Mouse (Mus musculus): ENCODE data around the gene Pcna. TPM values are rescaled to one million over a fixed set of nuclear protein-coding genes. Genes with fewer than 3 reads are reported as not detected.
A peak's percentile ranks its signal among the peaks of the same experiment; 100 is the strongest.

Pcna gene
- polyA plus RNA-seq, 1 experiment from 2014 or later: 110 TPM

GRCm38 (mm10) chr2:132270331-132270951 lies 17.3 kb upstream of the Pcna start:
- H3K36me3 ChIP-seq: no peaks in the 10 kb centered on the region

GRCm38 (mm10) chr2:132269217-132269616 lies 16.1 kb upstream of the Pcna start:
- H3K36me3 ChIP-seq: no peaks in the 10 kb centered on the region
- 92% methylated on average over 3 of the region's 3 CpGs for WGBS
- no peaks in the 10 kb centered on the region for H3K9me3 ChIP-seq
- no peaks in the 10 kb centered on the region for H3K27me3 ChIP-seq
- no peak overlapping the region for H3K27ac ChIP-seq (replicated peaks)
- H3K4me3 ChIP-seq: no peak overlapping the region
- H3K4me2 ChIP-seq: no peak overlapping the region
- peaks cover 16% of the 10 kb centered on the region for H3K4me1 ChIP-seq (replicated peaks)
- no peak for ATAC-seq (ENCODE audit: low read depth)
- no peak overlapping the region for H3K9ac ChIP-seq

More at GRCm38 (mm10) chr2:132270331-132270951, 17.3 kb upstream of the Pcna start:
- 82% methylated on average over 2 of the region's 2 CpGs for WGBS
- no peaks in the 10 kb centered on the region for H3K27me3 ChIP-seq
- no peak overlapping the region for H3K4me3 ChIP-seq
- H3K4me1 ChIP-seq (replicated peaks): peaks cover 5% of the 10 kb centered on the region; the same call in 1 of the 2 replicates
- H3K9me3 ChIP-seq: no peaks in the 10 kb centered on the region
- no peak overlapping the region for H3K4me2 ChIP-seq
- no peak for ATAC-seq (ENCODE audit: low read depth)
- no peak overlapping the region for H3K27ac ChIP-seq (replicated peaks)
- H3K9ac ChIP-seq: no peak overlapping the region

DNA sequence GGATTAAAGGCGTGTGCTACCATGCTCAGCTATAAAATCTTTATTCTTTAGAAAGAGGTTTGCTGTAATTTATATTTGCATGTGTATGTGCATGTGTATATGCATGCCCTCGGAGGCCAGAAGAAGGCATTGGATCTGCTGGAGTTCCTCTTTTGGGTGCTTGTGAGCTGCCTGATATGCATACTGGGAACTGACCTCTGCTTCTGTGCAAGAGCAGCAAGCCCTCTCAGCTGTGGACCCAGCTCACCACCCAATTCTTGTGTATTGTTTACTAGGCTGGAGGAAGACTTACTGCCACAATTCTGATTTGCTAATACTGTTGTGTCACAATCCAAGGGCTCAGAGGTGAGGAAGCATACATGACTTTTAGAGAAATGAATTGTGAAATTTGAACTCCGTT lies 13.0 kb upstream of the Pcna start:
- H3K9me3 ChIP-seq: no peaks in the 10 kb centered on the region
- no peak overlapping the region for H3K4me3 ChIP-seq
- WGBS: 90% methylated on average over 3 of the region's 3 CpGs
- H3K9ac ChIP-seq: no peak overlapping the region
- H3K36me3 ChIP-seq: no peaks in the 10 kb centered on the region
- no peak for ATAC-seq (ENCODE audit: low read depth)
- no peak overlapping the region for H3K27ac ChIP-seq (replicated peaks)
- peaks cover 16% of the 10 kb centered on the region for H3K4me1 ChIP-seq (replicated peaks)
- no peak overlapping the region for H3K4me2 ChIP-seq
- H3K27me3 ChIP-seq: no peaks in the 10 kb centered on the region

DNA sequence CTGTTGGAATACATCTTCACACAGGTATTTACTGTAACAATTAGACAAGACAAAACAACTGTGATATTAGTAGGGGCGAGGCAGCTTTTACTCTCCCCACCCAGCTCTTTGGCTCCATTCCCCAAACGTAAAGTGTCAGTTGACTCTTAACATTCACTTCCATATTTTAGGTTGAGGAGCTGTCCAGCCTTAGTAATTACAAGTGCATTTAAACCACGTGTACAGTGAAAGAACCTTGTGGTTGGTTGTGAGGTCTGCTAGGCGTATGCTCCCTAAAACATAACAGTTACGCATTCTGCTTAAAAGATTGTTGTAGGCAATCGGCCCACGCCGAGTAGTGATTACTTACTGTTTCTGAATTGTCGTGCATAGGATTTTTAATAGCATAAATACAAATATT lies 12.1 kb upstream of the Pcna start:
- Histone ChIP-seq H3K4me2 (peak overlapping the region; percentile 74), H3K4me3 (peak overlapping the region; percentile 95), H3K9ac (no peak overlapping the region), H3K4me1 (replicated peaks) (peaks cover 16% of the 10 kb centered on the region), H3K27me3 (no peaks in the 10 kb centered on the region), H3K27ac (replicated peaks) (no peak overlapping the region), H3K9me3 (no peaks in the 10 kb centered on the region), H3K36me3 (no peaks in the 10 kb centered on the region)
- ATAC-seq (ENCODE audit: low read depth): no peak
- 88% methylated on average over 9 of the region's 9 CpGs for WGBS

- Histone ChIP-seq H3K36me3 (no peaks in the 10 kb centered on the region), H3K27me3 (no peaks in the 10 kb centered on the region), H3K9ac (peak overlapping the region; percentile 92), H3K27ac (replicated peaks) (peak overlapping the region; percentile 89; the same call in 1 of the 2 replicates), H3K4me3 (peak overlapping the region; percentile 95), H3K9me3 (no peaks in the 10 kb centered on the region), H3K4me1 (replicated peaks) (peaks cover 16% of the 10 kb centered on the region), H3K4me2 (peak overlapping the region; percentile 74)
- 15% methylated on average over 6 of the region's 6 CpGs for WGBS
- ATAC-seq (ENCODE audit: low read depth): no peak
These were observed 11.2 kb upstream of the Pcna start for GRCm38 (mm10) chr2:132264266-132264710.

DNA sequence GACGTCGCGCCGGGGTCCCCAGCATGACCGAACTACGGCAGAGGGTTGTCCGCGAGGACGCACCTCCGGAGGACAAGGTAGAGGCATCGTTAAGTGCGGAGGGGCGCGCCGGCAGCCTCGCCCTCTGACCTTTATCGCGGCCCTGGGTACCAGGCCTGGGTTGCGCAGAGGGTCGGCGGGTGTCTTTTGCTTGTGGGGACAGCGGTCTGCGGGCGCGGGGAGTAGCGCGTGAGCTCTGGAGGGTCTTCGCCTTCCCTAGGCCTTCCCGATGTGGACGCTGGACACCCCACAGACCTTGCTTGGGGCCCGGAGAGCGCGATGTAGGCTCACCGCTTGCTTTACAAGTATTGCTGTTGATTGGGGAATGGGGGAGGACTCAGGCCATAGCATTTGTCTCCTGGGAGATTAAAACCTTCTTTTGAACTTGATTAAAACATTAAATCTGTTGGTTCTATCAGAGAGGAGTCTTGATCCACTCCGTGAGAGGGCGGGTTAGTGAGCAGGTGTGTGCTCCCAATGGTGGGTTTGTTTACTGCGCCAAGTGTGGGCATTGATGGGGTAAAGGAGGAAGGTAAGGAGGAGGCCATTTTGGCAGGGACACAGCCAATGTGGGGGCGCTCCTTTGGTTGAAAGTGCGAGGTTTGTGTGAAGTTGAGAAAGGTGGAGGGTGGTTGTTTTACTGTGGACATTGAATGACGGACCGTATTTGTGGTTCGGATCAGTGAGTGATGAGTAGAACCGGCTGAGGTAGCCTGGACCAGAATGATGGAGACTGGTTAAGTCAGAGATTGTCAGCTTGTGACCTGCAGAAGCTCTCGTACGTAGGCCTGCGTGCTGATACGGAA lies 10.5 kb upstream of the Pcna start:
- no peaks in the 10 kb centered on the region for H3K27me3 ChIP-seq
- WGBS: under 1% methylated on average over 47 of the region's 47 CpGs
- no peaks in the 10 kb centered on the region for H3K9me3 ChIP-seq
- H3K4me2 ChIP-seq: peak overlapping the region; percentile 74
- H3K36me3 ChIP-seq: no peaks in the 10 kb centered on the region
- peak overlapping the region; percentile 92 for H3K9ac ChIP-seq
- peaks cover 16% of the 10 kb centered on the region for H3K4me1 ChIP-seq (replicated peaks)
- H3K4me3 ChIP-seq: peak overlapping the region; percentile 95
- H3K27ac ChIP-seq (replicated peaks): peak overlapping the region; percentile 89
- peak; percentile 81 for ATAC-seq (ENCODE audit: low read depth)

DNA sequence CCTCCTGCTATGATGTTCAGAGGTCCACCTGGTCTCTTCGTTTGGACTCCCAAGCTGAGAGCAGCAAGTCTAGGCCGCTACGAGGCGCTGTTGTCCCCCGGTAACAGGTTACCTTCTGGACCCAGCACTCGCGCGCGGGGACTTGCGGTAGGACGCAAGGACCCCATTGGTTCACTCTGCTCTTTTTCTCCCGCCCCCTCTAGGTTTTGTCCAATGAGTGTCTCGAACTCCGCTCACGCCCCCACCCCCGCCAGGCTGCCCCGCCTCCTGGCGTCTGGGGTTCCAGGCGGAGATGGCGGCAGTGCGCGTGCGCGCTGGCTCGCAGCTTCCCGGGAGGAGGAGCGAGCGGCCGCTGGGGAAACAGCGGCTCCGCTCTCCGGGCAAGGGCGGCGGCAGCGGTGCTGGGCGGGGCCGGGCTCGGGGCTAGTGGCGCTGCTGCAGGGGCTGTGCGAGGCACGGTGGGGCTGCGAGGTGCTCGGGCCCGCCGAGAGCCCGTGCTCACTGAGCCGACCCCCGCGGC lies 9.8 kb upstream of the Pcna start, which contains the start of gene Cds2:
TSS of gene Cds2 (plus strand) at position 270 of the 520 bp plus-strand sequence.
- Histone ChIP-seq H3K9me3 (no peaks in the 10 kb centered on the region), H3K4me3 (peak within 1 kb of the TSS; percentile 95), H3K27me3 (no peaks in the 10 kb centered on the region), H3K27ac (replicated peaks) (peak within 1 kb of the TSS; percentile 89), H3K4me2 (peak within 1 kb of the TSS; percentile 74), H3K36me3 (no peaks in the 10 kb centered on the region), H3K9ac (peak within 1 kb of the TSS; percentile 92), H3K4me1 (replicated peaks) (peaks cover 16% of the 10 kb centered on the region)
- 0% methylated on average over 49 of the region's 49 CpGs for WGBS
- peak; percentile 98 for ATAC-seq (ENCODE audit: low read depth)

DNA sequence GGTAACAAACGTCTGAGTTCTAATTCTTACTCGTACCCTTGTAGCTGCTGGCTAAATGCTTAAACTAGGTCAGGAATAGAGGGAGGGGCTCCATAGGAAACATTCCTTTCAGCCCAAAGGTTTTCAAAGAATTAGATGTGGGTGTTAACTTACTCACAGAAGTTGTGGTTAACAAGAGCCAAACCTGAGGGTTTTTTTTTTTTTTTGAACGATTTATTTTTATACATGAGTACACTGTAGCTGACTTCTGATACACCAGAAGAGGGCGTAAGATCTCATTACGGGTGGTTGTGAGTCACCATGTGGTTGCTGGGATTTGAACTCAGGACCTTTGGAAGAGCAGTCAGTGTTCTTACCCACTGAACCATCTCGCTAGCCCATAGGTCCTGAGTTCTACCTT lies 9.1 kb upstream of the Pcna start:
- WGBS: 76% methylated on average over 6 of the region's 6 CpGs
- no peak overlapping the region for H3K4me3 ChIP-seq
- peak overlapping the region; percentile 46 for H3K4me2 ChIP-seq
- no peaks in the 10 kb centered on the region for H3K36me3 ChIP-seq
- no peaks in the 10 kb centered on the region for H3K27me3 ChIP-seq
- peak; percentile 5; the same call in 1 of the 2 replicates for ATAC-seq (ENCODE audit: low read depth)
- peaks cover 16% of the 10 kb centered on the region for H3K4me1 ChIP-seq (replicated peaks)
- H3K9me3 ChIP-seq: no peaks in the 10 kb centered on the region
- 0 out of 2 replicates have a peak overlapping the region, but pooled peaks have one; percentile 2 for H3K27ac ChIP-seq (replicated peaks)
- H3K9ac ChIP-seq: no peak overlapping the region

DNA sequence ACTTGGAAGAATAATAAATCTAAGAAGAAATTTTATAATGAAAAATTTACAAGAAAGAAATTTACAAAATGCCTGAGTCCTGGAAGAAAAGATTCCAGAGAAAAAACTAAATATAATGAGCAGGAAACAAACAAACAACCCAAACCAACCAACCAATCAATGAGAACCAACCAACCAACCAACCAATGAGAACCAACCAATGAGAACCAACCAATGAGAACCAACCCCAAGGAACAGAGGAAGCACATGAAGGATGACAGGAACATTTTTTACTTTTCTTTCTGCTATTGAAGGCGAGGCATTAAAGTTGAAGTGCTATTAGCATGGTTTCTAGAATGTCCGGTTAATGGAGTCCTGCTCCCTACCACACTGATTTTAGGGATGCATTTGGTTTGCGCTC lies 7.5 kb upstream of the Pcna start:
- ATAC-seq (ENCODE audit: low read depth): no peak
- no peak overlapping the region for H3K9ac ChIP-seq
- no peak overlapping the region for H3K27ac ChIP-seq (replicated peaks)
- H3K4me3 ChIP-seq: no peak overlapping the region
- H3K36me3 ChIP-seq: no peaks in the 10 kb centered on the region
- WGBS: 95% methylated on average over 3 of the region's 3 CpGs
- no peak overlapping the region for H3K4me2 ChIP-seq
- no peaks in the 10 kb centered on the region for H3K27me3 ChIP-seq
- no peaks in the 10 kb centered on the region for H3K9me3 ChIP-seq
- peaks cover 16% of the 10 kb centered on the region for H3K4me1 ChIP-seq (replicated peaks)

DNA sequence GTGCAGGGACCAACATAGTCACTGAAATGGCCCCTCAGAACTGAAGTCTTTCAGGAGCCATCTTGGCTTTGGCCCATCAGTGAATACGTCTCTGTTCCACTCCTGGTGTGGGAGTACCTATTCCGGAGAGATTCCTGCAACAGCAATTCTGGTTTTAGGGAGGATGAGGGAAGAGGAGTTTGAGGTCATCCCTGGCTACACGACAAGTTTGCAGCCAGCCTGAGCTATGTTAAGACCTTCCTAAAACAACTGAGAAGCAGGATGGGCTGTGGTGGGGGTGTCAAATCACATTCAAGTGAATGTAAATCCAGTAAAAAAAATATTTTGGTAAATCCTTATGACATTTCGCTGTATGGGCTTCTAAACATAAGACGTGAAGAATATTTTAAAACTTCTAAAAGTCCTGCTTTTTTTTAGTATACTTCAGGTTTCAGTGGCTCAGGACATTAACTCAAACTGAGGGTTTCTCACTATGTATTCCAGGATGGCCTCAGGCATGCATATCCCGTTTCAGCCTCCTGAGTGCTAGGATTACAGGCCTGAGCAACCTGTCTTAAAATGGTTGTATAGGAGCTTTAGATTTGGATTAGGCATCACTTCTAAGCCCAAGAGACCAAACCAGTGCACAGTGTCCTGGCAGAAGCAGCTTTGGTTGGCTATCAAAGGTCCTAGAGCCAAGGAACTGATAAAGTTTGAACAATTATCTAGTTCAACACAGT lies 4.4 kb upstream of the Pcna start:
- Histone ChIP-seq H3K36me3 (no peaks in the 10 kb centered on the region), H3K9ac (no peak overlapping the region), H3K4me2 (no peak overlapping the region), H3K4me3 (no peak overlapping the region), H3K27ac (replicated peaks) (no peak overlapping the region), H3K4me1 (replicated peaks) (0 out of 2 replicates have a peak, but pooled peaks cover 3% of the 10 kb centered on the region), H3K9me3 (no peaks in the 10 kb centered on the region), H3K27me3 (no peaks in the 10 kb centered on the region)
- 94% methylated on average over 6 of the region's 6 CpGs for WGBS
- ATAC-seq (ENCODE audit: low read depth): no peak

DNA sequence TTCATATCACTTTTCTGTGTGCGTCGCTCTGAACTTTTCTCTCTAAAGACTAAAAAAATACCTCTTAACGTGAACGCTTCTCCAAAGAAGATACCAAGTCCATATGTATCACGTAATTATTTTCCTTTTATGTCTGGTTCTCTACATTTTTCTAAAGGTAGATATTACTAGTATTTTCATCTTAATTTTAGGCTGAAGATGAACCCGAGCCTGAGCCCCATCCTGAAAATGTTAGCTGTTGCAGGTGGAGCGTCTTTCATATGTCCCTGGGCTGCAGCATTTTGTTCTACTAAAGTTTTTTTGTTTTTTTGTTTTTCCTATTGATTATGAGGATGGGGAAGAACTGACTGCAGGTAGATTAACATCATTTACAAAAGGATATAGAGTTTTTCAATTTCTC lies 489 bp upstream of the Pcna start:
- Histone ChIP-seq H3K9ac (peak overlapping the region; percentile 58), H3K9me3 (no peaks in the 10 kb centered on the region), H3K4me1 (replicated peaks) (peaks cover 26% of the 10 kb centered on the region), H3K27ac (replicated peaks) (peak overlapping the region; percentile 68), H3K4me3 (peak overlapping the region; percentile 55), H3K36me3 (peaks cover 15% of the 10 kb centered on the region), H3K27me3 (no peaks in the 10 kb centered on the region), H3K4me2 (peak overlapping the region; percentile 69)
- no peak for ATAC-seq (ENCODE audit: low read depth)
- 2% methylated on average over 7 of the region's 7 CpGs for WGBS
